Mouse (Mus musculus) kidney, embryonic 16.5 days (tissue): ENCODE data around the gene 4931409K22Rik. TPM values are rescaled to one million over a fixed set of nuclear protein-coding genes. Genes with fewer than 3 reads are reported as not detected.

Experiments
- ATAC-seq: fragments of 200-750 bp; cut with Nextera tagmentation; 2 replicates; pipeline ENCODE4 v1.8.0; 2017; ENCODE audit warnings: moderate TSS enrichment; ENCODE audit not compliant: low FRiP score, low TSS enrichment
- H3K27ac ChIP-seq: fragments of 300-500 bp; sonication (generic); 2 replicates; pipeline ENCODE4 v1.5.1; 2014; ENCODE audit warnings: low read length
- H3K27me3 ChIP-seq: fragments of 300-500 bp; sonication (generic); 2 replicates; pipeline ENCODE4 v1.6.1; 2014; ENCODE audit warnings: low read length, control low read depth, mixed read lengths; ENCODE audit not compliant: insufficient read depth
- H3K36me3 ChIP-seq: fragments of 300-500 bp; sonication (generic); 2 replicates; pipeline ENCODE4 v1.6.1; 2014; ENCODE audit warnings: low read length, control low read depth, mixed read lengths; ENCODE audit not compliant: insufficient read depth
- H3K4me1 ChIP-seq: fragments of 300-500 bp; sonication (generic); 2 replicates; pipeline ENCODE4 v1.6.1; 2014; ENCODE audit warnings: low read length, control low read depth, mixed read lengths; ENCODE audit not compliant: insufficient read depth
- H3K4me2 ChIP-seq: fragments of 300-500 bp; sonication (generic); replicated peaks from 2 replicates; pipeline ENCODE4 v1.6.1; 2014; ENCODE audit warnings: low read depth, low read length
- H3K4me3 ChIP-seq: fragments of 300-500 bp; sonication (generic); 2 replicates; pipeline ENCODE4 v1.5.1; 2014; ENCODE audit warnings: mild to moderate bottlenecking, low read length
- H3K9ac ChIP-seq: fragments of 300-500 bp; sonication (generic); replicated peaks from 2 replicates; pipeline ENCODE4 v1.6.1; 2014; ENCODE audit warnings: low read length
- H3K9me3 ChIP-seq: fragments of 300-500 bp; sonication (generic); 2 replicates; pipeline ENCODE4 v1.6.1; 2016; ENCODE audit warnings: low read length, control low read depth
- WGBS: fragments of 180-500 bp; shearing (Covaris S2); extraction: QIAGEN DNeasy Blood & Tissue Kit; methylation state at CpG from one replicate; pipeline ENCODE4 v1.1.7; 2014; 5-methylcytosine and 5-hydroxymethylcytosine counted together
- polyA plus RNA-seq: library from polyadenylated mRNA; unstranded; fragments of >200 nt; fragmentation: Nextera tagmentation; extraction: Ambion mirVana; gene quantifications from 2 replicates; pipeline ENCODE4 v1.2.1, GENCODE M21; 2015

Gene 4931409K22Rik
- polyA plus RNA-seq, 1 experiment from 2014 or later, result 0.16 TPM

GRCm38 (mm10) chr5:24530042-24530689 is 26.4 kb downstream of the 4931409K22Rik start:
- ATAC-seq, result peak; percentile 60

GRCm38 (mm10) chr5:24527780-24528179 is 28.8 kb downstream of the 4931409K22Rik start:
- Histone ChIP-seq H3K27ac (no peak overlapping the region), H3K9me3 (no peaks in the 10 kb centered on the region), H3K27me3 (peaks cover 86% of the 10 kb centered on the region), H3K4me2 (no peak overlapping the region), H3K9ac (no peak overlapping the region), H3K4me1 (peaks cover 12% of the 10 kb centered on the region), H3K4me3 (no peak overlapping the region), H3K36me3 (no peaks in the 10 kb centered on the region)
- ATAC-seq, result no peak
- WGBS, result 14% methylated on average over 6 of the region's 6 CpGs

More at GRCm38 (mm10) chr5:24530042-24530689, 26.4 kb downstream of the 4931409K22Rik start:
- H3K9me3 ChIP-seq, result no peaks in the 10 kb centered on the region
- H3K4me2 ChIP-seq, result no peak overlapping the region
- no peak overlapping the region for H3K27ac ChIP-seq
- no peak overlapping the region for H3K4me3 ChIP-seq
- H3K36me3 ChIP-seq, result no peaks in the 10 kb centered on the region
- no peak overlapping the region for H3K9ac ChIP-seq
- H3K27me3 ChIP-seq, result peaks cover 66% of the 10 kb centered on the region
- H3K4me1 ChIP-seq, result peaks cover 12% of the 10 kb centered on the region
- WGBS, result 14% methylated on average over 24 of the region's 24 CpGs

GRCm38 (mm10) chr5:24526889-24527230 is 29.7 kb downstream of the 4931409K22Rik start, which contains the start of gene Gbx1:
Gene Gbx1 (minus strand): TSS chr5:24527202.
- peak within 1 kb of the TSS; percentile 84 for H3K4me2 ChIP-seq
- H3K4me3 ChIP-seq, result peak within 1 kb of the TSS; percentile 48
- H3K27me3 ChIP-seq, result peaks cover 92% of the 10 kb centered on the region
- peak within 1 kb of the TSS; percentile 18; the same call in 1 of the 2 replicates for H3K9ac ChIP-seq
- H3K27ac ChIP-seq, result no peak within 1 kb of the TSS
- H3K9me3 ChIP-seq, result no peaks in the 10 kb centered on the region
- no peak; the same call in 1 of the 2 replicates for ATAC-seq
- H3K36me3 ChIP-seq, result no peaks in the 10 kb centered on the region
- WGBS, result 1% methylated on average over 34 of the region's 49 CpGs
- H3K4me1 ChIP-seq, result peaks cover 12% of the 10 kb centered on the region

GRCm38 (mm10) chr5:24526190-24526888 is 30.3 kb downstream of the 4931409K22Rik start:
- H3K9ac ChIP-seq, result peak overlapping the region; percentile 18; the same call in 1 of the 2 replicates
- H3K4me1 ChIP-seq, result peaks cover 12% of the 10 kb centered on the region
- no peak overlapping the region for H3K27ac ChIP-seq
- peak; percentile 35; the same call in 1 of the 2 replicates for ATAC-seq
- H3K4me2 ChIP-seq, result peak overlapping the region; percentile 84
- H3K36me3 ChIP-seq, result no peaks in the 10 kb centered on the region
- H3K27me3 ChIP-seq, result peaks cover 92% of the 10 kb centered on the region
- WGBS, result under 1% methylated on average over 46 of the region's 109 CpGs
- no peaks in the 10 kb centered on the region for H3K9me3 ChIP-seq
- H3K4me3 ChIP-seq, result peak overlapping the region; percentile 48

- H3K9ac ChIP-seq, result no peak overlapping the region
- peaks cover 87% of the 10 kb centered on the region for H3K27me3 ChIP-seq
- no peaks in the 10 kb centered on the region for H3K9me3 ChIP-seq
- no peaks in the 10 kb centered on the region for H3K36me3 ChIP-seq
- peak overlapping the region; percentile 48 for H3K4me3 ChIP-seq
- ATAC-seq, result no peak
- H3K4me2 ChIP-seq, result peak overlapping the region; percentile 84
- no peak overlapping the region for H3K27ac ChIP-seq
- peaks cover 12% of the 10 kb centered on the region for H3K4me1 ChIP-seq
- WGBS, result 3% methylated on average over 34 of the region's 34 CpGs
Measured at GRCm38 (mm10) chr5:24525360-24526189, 31.0 kb downstream of the 4931409K22Rik start.

- peaks cover 83% of the 10 kb centered on the region for H3K27me3 ChIP-seq
- peaks cover 12% of the 10 kb centered on the region for H3K4me1 ChIP-seq
- no peaks in the 10 kb centered on the region for H3K9me3 ChIP-seq
- 16% methylated on average over 4 of the region's 4 CpGs for WGBS
- H3K36me3 ChIP-seq, result no peaks in the 10 kb centered on the region
- no peak for ATAC-seq
- no peak overlapping the region for H3K9ac ChIP-seq
- no peak overlapping the region for H3K4me2 ChIP-seq
- H3K4me3 ChIP-seq, result no peak overlapping the region
- no peak overlapping the region for H3K27ac ChIP-seq
Measured at GRCm38 (mm10) chr5:24524522-24524921, 32.1 kb downstream of the 4931409K22Rik start.

GRCm38 (mm10) chr5:24523806-24524205 is 32.8 kb downstream of the 4931409K22Rik start:
- Histone ChIP-seq H3K4me3 (no peak overlapping the region), H3K36me3 (no peaks in the 10 kb centered on the region), H3K4me1 (peaks cover 12% of the 10 kb centered on the region), H3K27me3 (peaks cover 79% of the 10 kb centered on the region), H3K9me3 (no peaks in the 10 kb centered on the region), H3K4me2 (no peak overlapping the region), H3K27ac (no peak overlapping the region), H3K9ac (no peak overlapping the region)
- WGBS, result 60% methylated on average over 8 of the region's 8 CpGs
- ATAC-seq, result no peak

- no peaks in the 10 kb centered on the region for H3K36me3 ChIP-seq
- H3K4me3 ChIP-seq, result no peak overlapping the region
- H3K27me3 ChIP-seq, result peaks cover 63% of the 10 kb centered on the region
- H3K27ac ChIP-seq, result no peak overlapping the region
- WGBS, result 47% methylated on average over 8 of the region's 8 CpGs
- H3K4me1 ChIP-seq, result peaks cover 4% of the 10 kb centered on the region; the same call in 1 of the 2 replicates
- ATAC-seq, result no peak; the same call in 1 of the 2 replicates
- H3K9ac ChIP-seq, result no peak overlapping the region
- no peaks in the 10 kb centered on the region for H3K9me3 ChIP-seq
- no peak overlapping the region for H3K4me2 ChIP-seq
Measured at GRCm38 (mm10) chr5:24521366-24521765, 35.2 kb downstream of the 4931409K22Rik start.

GRCm38 (mm10) chr5:24512271-24512670 is 44.3 kb downstream of the 4931409K22Rik start:
- H3K4me2 ChIP-seq, result no peak overlapping the region
- no peaks in the 10 kb centered on the region for H3K36me3 ChIP-seq
- 28% methylated on average over 8 of the region's 8 CpGs for WGBS
- ATAC-seq, result peak; percentile 79; the same call in 1 of the 2 replicates
- H3K27me3 ChIP-seq, result peaks cover 5% of the 10 kb centered on the region; the same call in 1 of the 2 replicates
- H3K9me3 ChIP-seq, result peaks cover 4% of the 10 kb centered on the region; the same call in 1 of the 2 replicates
- no peak overlapping the region for H3K9ac ChIP-seq
- no peak overlapping the region for H3K4me3 ChIP-seq
- H3K27ac ChIP-seq, result no peak overlapping the region
- H3K4me1 ChIP-seq, result peaks cover 9% of the 10 kb centered on the region
